ENCODE assay signal across 8 mouse cellular contexts in the genomic region with DNA sequence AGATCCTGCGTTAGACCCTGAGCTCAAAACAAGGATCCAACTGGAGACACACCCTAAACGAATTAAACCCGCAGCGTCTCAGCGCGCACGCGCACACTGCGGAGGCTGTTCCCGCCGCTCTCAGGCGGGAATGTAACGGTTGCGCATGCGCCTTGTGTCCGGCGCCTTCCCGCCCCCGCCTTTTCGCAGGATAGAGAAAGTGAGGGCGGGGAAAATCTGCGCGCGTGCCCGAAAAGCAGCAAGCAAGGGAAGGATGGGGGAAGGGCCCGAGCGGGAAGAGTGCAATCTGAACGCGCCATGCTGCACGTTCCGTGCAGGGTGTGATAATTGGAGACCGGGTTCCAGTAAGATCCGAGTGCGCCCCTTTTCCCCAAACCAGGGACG. TPM values are rescaled to one million over a fixed set of nuclear protein-coding genes. Genes with fewer than 3 reads are reported as not detected.
DNase-seq lines count a peak whose midpoint lies in the region; ATAC-seq lines count a peak whose summit lies in the region.

No protein-coding gene starts in this region.

- H3K4me2 ChIP-seq in heart, embryonic 14.5 days (ENCODE audit: low read length): peak overlapping the region; percentile 89
- peak overlapping the region; percentile 92 for H3K4me2 ChIP-seq in liver, embryonic 12.5 days

- ATAC-seq in heart, embryonic 14.5 days (ENCODE audit: insufficient number of reproducible peaks, insufficient read depth, low FRiP score, low read depth): peak; percentile 80
- ATAC-seq in liver, embryonic 12.5 days: peak; percentile 72

- H3K9me3 ChIP-seq in heart, embryonic 14.5 days (ENCODE audit: control insufficient read depth, low read length): no peaks in the 10 kb centered on the region
- H3K9me3 ChIP-seq in liver, embryonic 12.5 days (replicated peaks): no peaks in the 10 kb centered on the region

- peak; percentile 80 to 83 for DNase-seq in CD8-positive naive resting alpha-beta T cell, adult 2 months (ENCODE audit: low read depth in 2 of 2, low spot score in 2 of 2)
- peak; percentile 95 for DNase-seq in c-Kit-negative CD71-positive TER-119-positive erythroid progenitor cells, embryonic 14.5 days (ENCODE audit: low read depth, low spot score)
- DNase-seq in fibroblast of lung, adult 2 months (ENCODE audit: low read depth): peak; percentile 83
- DNase-seq in kidney, postnatal 14 days: peak; percentile 98
- peak; percentile 95 for DNase-seq in naive thymus-derived CD4-positive, alpha-beta T cell, adult 2 months (ENCODE audit: low read depth)
- peak; percentile 90 for DNase-seq in splenic B cell, adult 2 months (ENCODE audit: low read depth, low spot score)

- peaks cover 17% of the 10 kb centered on the region for H3K36me3 ChIP-seq in heart, embryonic 14.5 days (ENCODE audit: control insufficient read depth, insufficient read depth, low read length)
- H3K36me3 ChIP-seq in liver, embryonic 12.5 days: peaks cover 25% of the 10 kb centered on the region
- H3K36me3 ChIP-seq in splenic B cell, adult 2 months (ENCODE audit: control insufficient read depth, insufficient read depth, low read length, poor library complexity, severe bottlenecking): 0 out of 2 replicates have a peak, but pooled peaks cover 4% of the 10 kb centered on the region

- H3K4me3 ChIP-seq in heart, embryonic 14.5 days (ENCODE audit: control insufficient read depth in 1 of 2, insufficient read depth in 1 of 2, low read depth in 1 of 2, low read length in 2 of 2): peak overlapping the region; percentile 80 to 96
- peak overlapping the region; percentile 76 for H3K4me3 ChIP-seq in liver, embryonic 12.5 days

- peak overlapping the region; percentile 97 for H3K9ac ChIP-seq in heart, embryonic 14.5 days (ENCODE audit: low read length)
- H3K9ac ChIP-seq in liver, embryonic 12.5 days: peak overlapping the region; percentile 89

- under 1% methylated on average over 35 of the region's 35 CpGs for WGBS in heart, embryonic 14.5 days
- under 1% methylated on average over 35 of the region's 35 CpGs for WGBS in liver, embryonic 12.5 days (ENCODE audit: insufficient replicate concordance)

- H3K4me1 ChIP-seq in heart, embryonic 14.5 days (ENCODE audit: control insufficient read depth in 2 of 2, insufficient read depth in 2 of 2, low read length in 2 of 2): peaks cover 3 to 11% of the 10 kb centered on the region in 2 experiments
- H3K4me1 ChIP-seq in liver, embryonic 12.5 days: peaks cover 43% of the 10 kb centered on the region

- peak overlapping the region; percentile 99 for H3K27ac ChIP-seq in heart, embryonic 14.5 days (replicated peaks in 1 of 2; ENCODE audit: control insufficient read depth in 1 of 2, insufficient read depth in 1 of 2, low read depth in 2 of 2, low read length in 2 of 2)
- peak overlapping the region; percentile 96 for H3K27ac ChIP-seq in liver, embryonic 12.5 days

- H3K27me3 ChIP-seq in heart, embryonic 14.5 days (ENCODE audit: control insufficient read depth, insufficient read depth, low read length): no peaks in the 10 kb centered on the region
- no peaks in the 10 kb centered on the region for H3K27me3 ChIP-seq in liver, embryonic 12.5 days (replicated peaks)
- peaks cover 2% of the 10 kb centered on the region; the same call in 1 of the 2 replicates for H3K27me3 ChIP-seq in splenic B cell, adult 2 months (ENCODE audit: control insufficient read depth, insufficient read depth, low read length, poor library complexity, severe bottlenecking)

RNA-seq across cellular contexts. Expression of gene Tuba1b, which starts 0.5 kb away (rescaled TPM):
- 1,494 and 1,560 TPM in 2 replicates for polyA plus RNA-seq in heart, embryonic 14.5 days (2014; fragmentation: Nextera tagmentation; extraction: Ambion mirVana)
- 1,333 and 1,388 TPM in 2 replicates for polyA plus RNA-seq in liver, embryonic 12.5 days (2016; fragmentation: Nextera tagmentation; extraction: Ambion mirVana)

RNA-seq across cellular contexts. Expression of gene Lmbr1l, which starts 15.8 kb away (rescaled TPM):
- 3.5 and 5.7 TPM in 2 replicates for polyA plus RNA-seq in heart, embryonic 14.5 days (2014; fragmentation: Nextera tagmentation; extraction: Ambion mirVana)
- 4.4 and 4.6 TPM in 2 replicates for polyA plus RNA-seq in liver, embryonic 12.5 days (2016; fragmentation: Nextera tagmentation; extraction: Ambion mirVana)

RNA-seq across cellular contexts. Expression of gene Gm49450, which starts 19.5 kb away (rescaled TPM):
- polyA plus RNA-seq in heart, embryonic 14.5 days (2014; fragmentation: Nextera tagmentation; extraction: Ambion mirVana): not detected in 2 replicates
- polyA plus RNA-seq in liver, embryonic 12.5 days (2016; fragmentation: Nextera tagmentation; extraction: Ambion mirVana): not detected in 2 replicates

RNA-seq across cellular contexts. Expression of gene Tuba1a, which starts 19.7 kb away (rescaled TPM):
- 790 and 917 TPM in 2 replicates for polyA plus RNA-seq in heart, embryonic 14.5 days (2014; fragmentation: Nextera tagmentation; extraction: Ambion mirVana)
- 180 and 181 TPM in 2 replicates for polyA plus RNA-seq in liver, embryonic 12.5 days (2016; fragmentation: Nextera tagmentation; extraction: Ambion mirVana)

RNA-seq across cellular contexts. Expression of gene Dhh, which starts 35.5 kb away (rescaled TPM):
- polyA plus RNA-seq in heart, embryonic 14.5 days (2014; fragmentation: Nextera tagmentation; extraction: Ambion mirVana): 0.93 and 1.1 TPM in 2 replicates
- 0.25 and 0.32 TPM in 2 replicates for polyA plus RNA-seq in liver, embryonic 12.5 days (2016; fragmentation: Nextera tagmentation; extraction: Ambion mirVana)

Comparison
In these comparisons a context has a peak if more than half of its experiments do, and no peak if none do; other contexts are left out.
1. Peak in every context shown above with its lines: DNase-seq, ATAC-seq, H3K4me3 ChIP-seq and H3K27ac ChIP-seq.